Mouse (Mus musculus): ENCODE results near the gene Clcn7. TPM values are rescaled to one million over a fixed set of nuclear protein-coding genes. Genes with fewer than 3 reads are reported as not detected.

Clcn7 gene
- polyA plus RNA-seq, 1 experiment, result not detected

- Histone ChIP-seq H3K4me1 (ENCODE audit: control insufficient read depth, insufficient read depth, low read length) (no peaks in the 10 kb centered on the region), H3K27ac (ENCODE audit: insufficient read depth, low read depth, low read length) (no peak within 1 kb of the TSS), H3K4me3 (ENCODE audit: insufficient read depth, low read depth, low read length) (no peak within 1 kb of the TSS)
- TF ChIP-seq CTCF (IDR thresholded peaks at IDR 0.05; ENCODE audit: insufficient read depth, low read depth, low read length) (no peak), POLR2A (IDR thresholded peaks at IDR 0.05; ENCODE audit: insufficient read depth, low read depth, low read length) (no peak)
- WGBS, result 75% methylated on average over 1 of the region's 1 CpGs
Measured at GRCm38 (mm10) chr17:25162161-25162560, 29.0 kb downstream of the Clcn7 start, which contains the start of gene Ccdc154. Gene Ccdc154, plus strand, starts transcription at chr17:25162461.

GRCm38 (mm10) chr17:25163387-25163786 is 30.2 kb downstream of the Clcn7 start:
- H3K27ac ChIP-seq (ENCODE audit: insufficient read depth, low read depth, low read length), result no peak overlapping the region
- TF ChIP-seq CTCF (IDR thresholded peaks at IDR 0.05; ENCODE audit: insufficient read depth, low read depth, low read length) (no peak), POLR2A (IDR thresholded peaks at IDR 0.05; ENCODE audit: insufficient read depth, low read depth, low read length) (no peak)
- no peaks in the 10 kb centered on the region for H3K4me1 ChIP-seq (ENCODE audit: control insufficient read depth, insufficient read depth, low read length)
- H3K4me3 ChIP-seq (ENCODE audit: insufficient read depth, low read depth, low read length), result no peak overlapping the region
- 84% methylated on average over 7 of the region's 7 CpGs for WGBS

- TF ChIP-seq CTCF (IDR thresholded peaks at IDR 0.05; ENCODE audit: insufficient read depth, low read depth, low read length), result no peak
- TF ChIP-seq POLR2A (IDR thresholded peaks at IDR 0.05; ENCODE audit: insufficient read depth, low read depth, low read length), result no peak
- H3K4me3 ChIP-seq (ENCODE audit: insufficient read depth, low read depth, low read length), result no peak overlapping the region
- H3K27ac ChIP-seq (ENCODE audit: insufficient read depth, low read depth, low read length), result no peak overlapping the region
- 79% methylated on average over 3 of the region's 3 CpGs for WGBS
- no peaks in the 10 kb centered on the region for H3K4me1 ChIP-seq (ENCODE audit: control insufficient read depth, insufficient read depth, low read length)
Measured at GRCm38 (mm10) chr17:25164770-25165169, 31.6 kb downstream of the Clcn7 start.

- TF ChIP-seq POLR2A (IDR thresholded peaks at IDR 0.05; ENCODE audit: insufficient read depth, low read depth, low read length), result no peak
- TF ChIP-seq CTCF (IDR thresholded peaks at IDR 0.05; ENCODE audit: insufficient read depth, low read depth, low read length), result no peak
- H3K27ac ChIP-seq (ENCODE audit: insufficient read depth, low read depth, low read length), result no peak overlapping the region
- no peaks in the 10 kb centered on the region for H3K4me1 ChIP-seq (ENCODE audit: control insufficient read depth, insufficient read depth, low read length)
- H3K4me3 ChIP-seq (ENCODE audit: insufficient read depth, low read depth, low read length), result no peak overlapping the region
- WGBS, result 73% methylated on average over 6 of the region's 6 CpGs
Measured at GRCm38 (mm10) chr17:25165970-25166671, 32.9 kb downstream of the Clcn7 start.

GRCm38 (mm10) chr17:25169706-25170105 is 36.5 kb downstream of the Clcn7 start:
- WGBS, result 93% methylated on average over 2 of the region's 2 CpGs
- Histone ChIP-seq H3K27ac (ENCODE audit: insufficient read depth, low read depth, low read length) (no peak overlapping the region), H3K4me1 (ENCODE audit: control insufficient read depth, insufficient read depth, low read length) (no peaks in the 10 kb centered on the region), H3K4me3 (ENCODE audit: insufficient read depth, low read depth, low read length) (no peak overlapping the region)
- no peak for TF ChIP-seq POLR2A (IDR thresholded peaks at IDR 0.05; ENCODE audit: insufficient read depth, low read depth, low read length)
- no peak for TF ChIP-seq CTCF (IDR thresholded peaks at IDR 0.05; ENCODE audit: insufficient read depth, low read depth, low read length)

GRCm38 (mm10) chr17:25172558-25172957 is 39.4 kb downstream of the Clcn7 start:
- WGBS, result 88% methylated on average over 3 of the region's 3 CpGs
- H3K4me1 ChIP-seq (ENCODE audit: control insufficient read depth, insufficient read depth, low read length), result no peaks in the 10 kb centered on the region

GRCm38 (mm10) chr17:25175411-25175810 is 42.2 kb downstream of the Clcn7 start, which contains the start of gene Gm38655:
Gene Gm38655, minus strand, starts transcription at chr17:25175471.
- Histone ChIP-seq H3K27ac (ENCODE audit: insufficient read depth, low read depth, low read length) (no peak within 1 kb of the TSS), H3K4me3 (ENCODE audit: insufficient read depth, low read depth, low read length) (no peak within 1 kb of the TSS), H3K4me1 (ENCODE audit: control insufficient read depth, insufficient read depth, low read length) (no peaks in the 10 kb centered on the region)
- 57% methylated on average over 9 of the region's 9 CpGs for WGBS
- TF ChIP-seq CTCF (IDR thresholded peaks at IDR 0.05; ENCODE audit: insufficient read depth, low read depth, low read length) (no peak), POLR2A (IDR thresholded peaks at IDR 0.05; ENCODE audit: insufficient read depth, low read depth, low read length) (no peak)

More at GRCm38 (mm10) chr17:25172558-25172957, 39.4 kb downstream of the Clcn7 start:
- TF ChIP-seq CTCF (IDR thresholded peaks at IDR 0.05; ENCODE audit: insufficient read depth, low read depth, low read length), result no peak
- H3K27ac ChIP-seq (ENCODE audit: insufficient read depth, low read depth, low read length), result no peak overlapping the region
- no peak overlapping the region for H3K4me3 ChIP-seq (ENCODE audit: insufficient read depth, low read depth, low read length)

- TF ChIP-seq POLR2A (IDR thresholded peaks at IDR 0.05; ENCODE audit: insufficient read depth, low read depth, low read length) (no peak), CTCF (IDR thresholded peaks at IDR 0.05; ENCODE audit: insufficient read depth, low read depth, low read length) (no peak)
- Histone ChIP-seq H3K4me1 (ENCODE audit: control insufficient read depth, insufficient read depth, low read length) (peaks cover 4% of the 10 kb centered on the region), H3K4me3 (ENCODE audit: insufficient read depth, low read depth, low read length) (no peak overlapping the region), H3K27ac (ENCODE audit: insufficient read depth, low read depth, low read length) (no peak overlapping the region)
Measured at GRCm38 (mm10) chr17:25183232-25183631, 50.0 kb downstream of the Clcn7 start.

- peaks cover 5% of the 10 kb centered on the region for H3K4me1 ChIP-seq (ENCODE audit: control insufficient read depth, insufficient read depth, low read length)
- WGBS, result under 1% methylated on average over 50 of the region's 50 CpGs
- peak within 1 kb of the TSS; percentile 85 for H3K4me3 ChIP-seq (ENCODE audit: insufficient read depth, low read depth, low read length)
- TF ChIP-seq CTCF (IDR thresholded peaks at IDR 0.05; ENCODE audit: insufficient read depth, low read depth, low read length), result no peak
- TF ChIP-seq POLR2A (IDR thresholded peaks at IDR 0.05; ENCODE audit: insufficient read depth, low read depth, low read length), result peak; percentile 71
- H3K27ac ChIP-seq (ENCODE audit: insufficient read depth, low read depth, low read length), result peak within 1 kb of the TSS; percentile 56
Measured at GRCm38 (mm10) chr17:25184129-25184691, 51.0 kb downstream of the Clcn7 start, which contains the start of gene BC003965. Gene BC003965, plus strand, starts transcription at chr17:25184554.

Data from olfactory bulb, adult 2 months (tissue).